Mouse (Mus musculus) frontal cortex, postnatal 14 days (tissue): Measurements from ENCODE around the gene Prpf8.

Experiments
- DNase-seq, 2 experiments: peaks; one replicate each; pipeline ENCODE4 v3.0.0; 2022; ENCODE audit warnings: low spot score in 2 of 2

Gene Prpf8

GRCm38 (mm10) chr11:75532340-75533277 lies 46.0 kb downstream of the Prpf8 start:
- peak in 1 of 2 experiments; percentile 44 for DNase-seq

GRCm38 (mm10) chr11:75533314-75534015 lies 46.8 kb downstream of the Prpf8 start:
- DNase-seq: no peak

- no peak for DNase-seq
These were observed 47.8 kb downstream of the Prpf8 start for GRCm38 (mm10) chr11:75534286-75535033.

- no peak for DNase-seq
These were observed 48.6 kb downstream of the Prpf8 start for GRCm38 (mm10) chr11:75535106-75535795.

DNA sequence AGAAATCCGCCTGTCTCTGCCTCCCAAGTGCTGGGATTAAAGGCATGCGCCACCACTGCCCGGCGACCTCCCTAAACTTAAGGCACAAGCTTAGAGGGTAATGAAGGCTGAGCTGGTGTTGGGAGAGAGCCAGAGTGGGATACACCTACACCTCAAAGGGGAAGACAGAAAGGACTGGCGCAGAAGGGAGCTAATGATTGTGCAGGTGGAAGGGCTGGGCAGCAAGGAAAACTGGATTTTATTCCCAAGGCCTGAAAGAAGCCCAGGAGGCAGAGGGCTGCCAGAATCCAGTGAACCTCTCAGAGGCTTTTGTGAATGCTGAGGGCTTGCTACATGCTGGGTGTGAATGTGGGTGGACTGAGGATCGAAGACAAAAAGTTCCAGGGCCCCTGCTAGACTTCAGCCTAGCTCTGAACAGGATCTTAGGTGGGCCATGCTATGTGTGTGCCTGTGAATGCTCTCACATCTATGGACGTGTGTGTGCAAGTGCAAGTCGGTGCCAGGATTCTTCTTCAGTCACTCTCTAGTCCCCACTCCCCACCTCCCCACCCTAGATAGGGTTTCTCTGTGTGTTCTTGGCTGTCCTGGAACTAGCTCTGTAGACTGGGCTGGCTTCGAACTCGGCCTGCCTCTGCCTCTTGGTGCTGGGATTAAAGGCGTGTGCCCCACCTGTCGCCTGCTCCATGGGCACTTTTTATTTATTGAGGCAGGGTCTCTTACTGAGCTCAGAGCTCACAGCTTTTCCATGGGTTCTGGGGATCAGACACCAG lies 49.8 kb downstream of the Prpf8 start:
- no peak for DNase-seq

DNA sequence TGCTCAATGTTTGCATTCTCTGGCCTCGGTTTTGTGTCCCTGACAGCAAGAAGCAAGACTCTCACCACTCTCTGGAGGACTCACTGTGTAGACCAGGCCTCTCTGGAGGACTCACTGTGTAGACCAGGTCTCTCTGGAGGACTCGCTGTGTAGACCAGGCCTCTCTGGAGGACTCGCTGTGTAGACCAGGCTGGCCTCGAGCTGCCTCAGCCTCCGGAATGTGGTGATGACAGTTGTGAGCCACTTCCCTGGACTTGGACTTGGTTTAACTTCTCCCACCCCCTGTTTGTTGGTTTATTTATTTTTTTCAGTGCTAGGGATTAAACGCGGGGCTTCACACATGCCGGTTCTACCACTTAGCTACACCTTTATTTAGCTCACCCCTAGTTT lies 50.4 kb downstream of the Prpf8 start:
- no peak for DNase-seq

DNA sequence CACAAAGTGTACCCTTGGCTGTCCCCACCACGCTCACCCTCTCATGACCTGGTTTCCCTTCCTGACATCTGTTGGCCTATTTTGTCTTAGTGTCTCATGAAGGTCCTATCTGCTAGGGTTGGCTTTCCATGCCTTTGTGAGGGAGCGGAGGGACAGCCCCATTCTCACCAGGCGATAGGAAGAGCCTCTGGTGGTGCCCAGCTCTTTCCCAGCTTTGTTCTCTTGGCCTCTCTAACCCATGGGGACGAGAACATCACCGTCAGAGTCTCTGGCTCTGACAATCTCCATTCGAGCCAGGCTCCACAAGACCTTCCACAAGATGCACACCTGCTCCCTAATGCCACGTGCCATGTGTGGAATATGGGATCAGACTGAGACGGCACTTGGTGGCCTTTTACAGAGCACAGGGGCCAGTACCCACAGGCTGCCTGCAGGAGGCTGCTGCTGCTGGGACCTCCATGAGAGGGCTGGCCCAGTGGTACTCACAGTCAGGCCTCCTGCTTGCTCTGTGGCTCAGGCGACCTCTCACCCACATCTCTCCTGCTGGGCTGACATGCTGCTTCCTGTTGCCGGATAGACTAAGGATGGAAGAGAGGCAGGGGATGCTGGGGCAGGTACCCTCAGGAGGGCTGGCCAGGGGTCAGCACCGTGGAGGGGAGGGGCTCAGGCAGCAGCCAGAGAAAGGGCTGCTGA lies 51.0 kb downstream of the Prpf8 start:
- DNase-seq: no peak

- no peak for DNase-seq
These were observed 51.8 kb downstream of the Prpf8 start for GRCm38 (mm10) chr11:75538184-75538969.

- no peak for DNase-seq
These were observed 52.3 kb downstream of the Prpf8 start for GRCm38 (mm10) chr11:75538970-75539299.

DNA sequence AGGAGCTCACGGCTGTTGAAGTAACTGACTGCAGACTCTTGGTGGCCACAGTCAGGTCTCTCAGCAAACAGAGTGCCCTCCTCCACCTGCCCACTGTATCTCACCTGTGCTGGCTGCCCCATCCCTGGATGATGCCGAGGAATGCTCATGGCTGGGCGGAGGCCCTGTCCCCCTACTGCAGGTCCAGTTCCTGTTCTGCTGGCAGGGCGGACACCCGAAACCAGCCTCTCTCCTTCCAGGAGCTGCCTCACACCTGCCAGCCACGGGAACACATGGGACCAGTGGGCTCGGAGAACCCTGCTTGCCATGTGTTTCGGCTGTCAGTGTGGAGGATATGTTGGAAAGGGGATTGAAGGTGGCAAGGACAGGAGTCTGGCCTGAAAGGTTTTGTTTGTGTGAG lies 53.6 kb downstream of the Prpf8 start:
- DNase-seq: no peak

DNA sequence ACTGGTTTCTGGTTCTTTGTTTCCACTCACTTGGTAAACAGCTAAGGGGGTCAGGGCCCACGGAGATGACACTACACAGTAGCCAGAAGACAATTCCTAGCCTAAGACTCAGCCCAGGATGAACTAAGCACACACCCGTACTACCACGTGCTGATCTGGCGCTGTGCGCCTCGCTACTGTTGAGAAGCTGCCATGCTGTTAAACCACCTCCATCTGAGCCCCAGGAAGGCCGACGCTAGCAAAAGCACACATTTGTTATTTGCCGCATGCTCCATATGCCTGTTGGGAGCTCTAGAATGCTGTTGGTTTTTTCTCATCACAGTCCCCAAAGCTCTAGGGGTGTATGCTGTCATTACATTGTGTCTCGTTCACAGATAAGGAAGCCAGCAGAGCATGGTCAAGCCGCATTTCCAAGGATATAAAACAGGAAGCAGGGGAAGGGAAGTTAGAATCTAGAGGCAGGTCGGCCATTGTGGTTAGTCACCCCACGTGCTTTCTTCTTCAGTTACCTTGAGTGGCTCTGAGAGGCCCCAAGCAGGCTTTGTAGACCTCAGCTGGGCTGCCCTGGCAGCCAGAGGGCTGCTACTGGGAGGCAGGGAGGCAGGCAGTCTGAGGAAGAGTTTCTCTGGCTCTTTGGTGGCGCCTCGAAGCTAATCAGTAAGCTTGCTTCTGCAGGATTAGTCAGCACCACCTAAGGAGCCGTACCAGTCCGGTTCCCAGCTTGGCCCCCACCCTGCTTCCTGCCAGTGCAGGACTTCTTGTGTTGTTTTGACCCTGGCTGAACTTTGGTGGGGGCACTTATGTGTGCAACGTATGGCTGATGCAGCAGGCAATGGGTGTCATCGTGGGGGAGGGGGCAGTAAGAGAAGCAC lies 54.3 kb downstream of the Prpf8 start:
- DNase-seq: no peak

DNA sequence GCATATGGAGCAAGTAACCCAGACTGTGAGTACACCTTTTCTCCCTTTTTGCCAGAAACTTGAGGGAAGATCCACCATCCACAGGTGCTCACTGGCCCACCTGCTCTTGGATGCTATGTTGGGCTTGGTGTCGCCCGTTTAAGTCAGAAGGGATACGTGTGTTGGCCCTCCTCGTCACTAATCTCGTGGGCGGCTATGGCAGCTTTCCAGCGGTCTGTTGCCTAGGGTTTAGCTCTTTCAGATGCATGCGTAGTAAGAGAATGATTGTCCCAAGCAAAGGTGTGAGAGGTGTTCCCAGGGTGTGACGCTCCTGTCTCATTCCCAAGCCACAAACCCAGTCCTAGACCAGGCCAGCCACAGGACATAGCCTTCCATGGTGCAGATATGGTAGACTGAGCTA lies 58.1 kb downstream of the Prpf8 start:
- no peak for DNase-seq

DNA sequence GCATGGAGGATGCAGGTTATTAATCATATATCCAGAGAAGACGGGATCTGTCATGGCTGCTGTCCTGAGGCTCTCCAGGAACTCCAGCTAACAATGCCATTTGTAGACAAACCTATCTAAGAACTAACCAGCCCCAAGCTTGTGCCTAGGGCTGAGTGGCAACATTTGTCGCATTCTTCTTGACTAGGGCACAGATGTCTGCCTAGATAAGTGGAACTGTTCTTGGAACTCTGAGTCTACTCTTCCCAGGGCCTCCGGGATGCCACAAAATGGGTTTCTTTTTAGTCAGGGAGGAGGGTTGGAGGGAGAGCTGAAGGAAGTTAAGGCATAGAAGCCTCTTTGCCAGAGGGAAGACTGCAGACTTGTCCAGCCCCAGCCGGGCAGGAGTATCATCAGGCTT lies 59.4 kb downstream of the Prpf8 start:
- DNase-seq: no peak

GRCm38 (mm10) chr11:75549658-75550111 lies 63.1 kb downstream of the Prpf8 start:
- DNase-seq: no peak

- no peak for DNase-seq
These were observed 63.8 kb downstream of the Prpf8 start for GRCm38 (mm10) chr11:75550200-75550946.

GRCm38 (mm10) chr11:75551321-75551720 lies 64.7 kb downstream of the Prpf8 start:
- no peak for DNase-seq

- no peak for DNase-seq
These were observed 65.4 kb downstream of the Prpf8 start for GRCm38 (mm10) chr11:75551961-75552441.
